In genomic region chr1:155082965-155083268, GRCm38 (mm10) we compare ENCODE assay signal across 7 mouse cellular contexts. TPM values are rescaled to one million over a fixed set of nuclear protein-coding genes. Genes with fewer than 3 reads are reported as not detected.
DNase-seq lines count a peak whose midpoint lies in the region; ATAC-seq and TF ChIP-seq lines count a peak whose summit lies in the region.

No protein-coding gene starts in this region.

- H3K36me3 ChIP-seq in lung, embryonic 14.5 days (ENCODE audit: insufficient read depth), result no peaks in the 10 kb centered on the region
- no peaks in the 10 kb centered on the region for H3K36me3 ChIP-seq in forebrain, embryonic 14.5 days (ENCODE audit: control insufficient read depth, insufficient read depth, low read length)
- no peaks in the 10 kb centered on the region for H3K36me3 ChIP-seq in midbrain, embryonic 16.5 days (ENCODE audit: control insufficient read depth, insufficient read depth, low read length)

- peak; percentile 85 for DNase-seq in lung, embryonic 14.5 days
- DNase-seq in lung, postnatal 4 days, result no peak
- peak; percentile 65 for DNase-seq in adipocyte (ENCODE audit: low spot score)
- peak; percentile 95 for DNase-seq in forebrain, embryonic 14.5 days (ENCODE audit: low spot score)
- DNase-seq in kidney, postnatal 25 days, result peak; percentile 69 to 71
- DNase-seq in urinary bladder, adult 18-20 months (ENCODE audit: low spot score in 2 of 2), result no peak

- H3K9me3 ChIP-seq in lung, embryonic 14.5 days (ENCODE audit: low read depth, low read length), result no peaks in the 10 kb centered on the region
- H3K9me3 ChIP-seq in forebrain, embryonic 14.5 days (replicated peaks; ENCODE audit: control insufficient read depth, low read length), result no peaks in the 10 kb centered on the region
- H3K9me3 ChIP-seq in midbrain, embryonic 16.5 days (replicated peaks; ENCODE audit: control insufficient read depth, low read length, poor library complexity, severe bottlenecking), result no peaks in the 10 kb centered on the region

- ATAC-seq in lung, embryonic 14.5 days (ENCODE audit: insufficient read depth), result no peak
- ATAC-seq in forebrain, embryonic 14.5 days, result no peak
- ATAC-seq in midbrain, embryonic 16.5 days, result peak; percentile 62; the same call in 1 of the 2 replicates

- TF ChIP-seq CTCF in lung, embryonic 14.5 days (IDR thresholded peaks at IDR 0.05; ENCODE audit: low read depth), result no peak

- peak overlapping the region; percentile 73 for H3K4me2 ChIP-seq in lung, embryonic 14.5 days
- H3K4me2 ChIP-seq in forebrain, embryonic 14.5 days (ENCODE audit: low read length), result peak overlapping the region; percentile 72
- H3K4me2 ChIP-seq in midbrain, embryonic 16.5 days (ENCODE audit: low read length), result peak overlapping the region; percentile 83

- H3K4me3 ChIP-seq in lung, embryonic 14.5 days (ENCODE audit: low read depth, low read length), result peak overlapping the region; percentile 36
- peak overlapping the region; percentile 35 for H3K4me3 ChIP-seq in forebrain, embryonic 14.5 days (ENCODE audit: low read depth, low read length)
- H3K4me3 ChIP-seq in midbrain, embryonic 16.5 days (ENCODE audit: low read depth, low read length), result peak overlapping the region; percentile 46

- peaks cover 38% of the 10 kb centered on the region for H3K4me1 ChIP-seq in lung, embryonic 14.5 days (ENCODE audit: insufficient read depth)
- H3K4me1 ChIP-seq in forebrain, embryonic 14.5 days (ENCODE audit: control insufficient read depth, insufficient read depth, low read length), result peaks cover 50% of the 10 kb centered on the region
- H3K4me1 ChIP-seq in midbrain, embryonic 16.5 days (ENCODE audit: control insufficient read depth, insufficient read depth, low read length), result peaks cover 49% of the 10 kb centered on the region

- H3K27me3 ChIP-seq in lung, embryonic 14.5 days (ENCODE audit: insufficient read depth, low read length), result no peaks in the 10 kb centered on the region
- no peaks in the 10 kb centered on the region for H3K27me3 ChIP-seq in forebrain, embryonic 14.5 days (replicated peaks; ENCODE audit: control insufficient read depth, insufficient read depth, low read length)
- H3K27me3 ChIP-seq in midbrain, embryonic 16.5 days (ENCODE audit: control insufficient read depth, insufficient read depth, low read depth, low read length), result no peaks in the 10 kb centered on the region

- 0% methylated on average over 18 of the region's 18 CpGs for WGBS in lung, embryonic 14.5 days
- WGBS in forebrain, embryonic 14.5 days, result 0% methylated on average over 7 of the region's 18 CpGs
- under 1% methylated on average over 17 of the region's 18 CpGs for WGBS in midbrain, embryonic 16.5 days

- peak overlapping the region; percentile 58 for H3K9ac ChIP-seq in lung, embryonic 14.5 days
- peak overlapping the region; percentile 74 for H3K9ac ChIP-seq in forebrain, embryonic 14.5 days (ENCODE audit: low read length)
- peak overlapping the region; percentile 81 for H3K9ac ChIP-seq in midbrain, embryonic 16.5 days (ENCODE audit: low read depth, low read length)

- H3K27ac ChIP-seq in lung, embryonic 14.5 days (ENCODE audit: low read depth), result peak overlapping the region; percentile 98
- peak overlapping the region; percentile 99 for H3K27ac ChIP-seq in forebrain, embryonic 14.5 days (ENCODE audit: low read depth, low read length)
- H3K27ac ChIP-seq in midbrain, embryonic 16.5 days (ENCODE audit: low read length), result peak overlapping the region; percentile 98

RNA-seq across cellular contexts. Expression of gene Ier5, which starts 16.5 kb away (rescaled TPM):
- 14.6 and 15.1 TPM in 2 replicates for polyA plus RNA-seq in lung, embryonic 14.5 days (2014; fragmentation: Nextera tagmentation; extraction: Ambion mirVana)
- 19.5 and 24.6 TPM in 2 replicates for polyA plus RNA-seq in forebrain, embryonic 14.5 days (2014; fragmentation: Nextera tagmentation; extraction: Ambion mirVana)
- polyA plus RNA-seq in midbrain, embryonic 16.5 days (2015; fragmentation: Nextera tagmentation; extraction: Ambion mirVana), result 4.8 and 4.9 TPM in 2 replicates

Comparison
In these comparisons a context has a peak if more than half of its experiments do, and no peak if none do; other contexts are left out.
1. DNase-seq: peak in lung, embryonic 14.5 days (single experiment), adipocyte (single experiment), forebrain, embryonic 14.5 days (single experiment) and kidney, postnatal 25 days (2 of 2); none in lung, postnatal 4 days (0 of 2) and urinary bladder, adult 18-20 months (0 of 2).
2. Peak in every context shown above with its lines, with median percentiles within 50 percentile points of each other: H3K27ac ChIP-seq, H3K4me2 ChIP-seq, H3K4me3 ChIP-seq and H3K9ac ChIP-seq.